Mouse (Mus musculus) A20 (cell line): Measurements from ENCODE around the gene Gm9803.

Experiments
- DNase-seq: peaks from one replicate; pipeline ENCODE4 v3.0.0-alpha.2; 2011; ENCODE audit warnings: low read depth, low spot score

Gene Gm9803

GRCm38 (mm10) chr10:43512976-43513375 is 10.9 kb upstream of the Gm9803 start:
- DNase-seq: no peak

DNA sequence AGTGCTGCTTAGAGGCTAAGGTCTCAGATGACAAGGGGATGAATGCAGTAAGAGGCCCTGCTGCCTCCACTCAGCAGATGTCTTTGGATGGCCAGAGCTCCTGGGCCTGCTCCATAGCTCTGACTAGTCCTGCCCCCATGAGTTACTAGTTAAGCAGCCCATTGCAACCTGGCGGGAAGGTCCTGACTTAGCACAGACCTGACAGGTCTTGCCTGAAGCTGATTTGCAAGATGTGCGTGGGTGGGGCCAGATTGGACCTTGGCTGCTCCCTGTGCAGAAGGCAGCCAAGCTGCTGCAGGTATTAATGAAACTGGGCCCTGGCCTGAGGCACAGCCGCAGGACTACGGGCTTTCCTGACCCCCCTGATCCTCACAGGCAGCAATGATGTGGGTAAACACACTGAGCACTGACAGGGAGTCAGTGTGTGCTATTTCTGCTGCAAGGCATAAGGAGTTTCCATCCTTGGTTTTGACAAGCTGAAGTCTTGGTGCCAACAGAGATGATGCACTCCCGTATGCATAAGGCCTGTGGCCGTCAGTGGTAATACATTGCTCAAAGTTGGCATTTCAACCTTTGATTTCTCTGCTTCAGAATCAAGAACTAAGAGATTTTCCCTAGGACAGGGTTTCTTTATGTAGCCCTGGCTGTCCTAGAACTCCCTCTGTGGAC is 6.8 kb upstream of the Gm9803 start:
- no peak for DNase-seq

- DNase-seq: no peak
Observed at GRCm38 (mm10) chr10:43517836-43518235, 6.0 kb upstream of the Gm9803 start.

DNA sequence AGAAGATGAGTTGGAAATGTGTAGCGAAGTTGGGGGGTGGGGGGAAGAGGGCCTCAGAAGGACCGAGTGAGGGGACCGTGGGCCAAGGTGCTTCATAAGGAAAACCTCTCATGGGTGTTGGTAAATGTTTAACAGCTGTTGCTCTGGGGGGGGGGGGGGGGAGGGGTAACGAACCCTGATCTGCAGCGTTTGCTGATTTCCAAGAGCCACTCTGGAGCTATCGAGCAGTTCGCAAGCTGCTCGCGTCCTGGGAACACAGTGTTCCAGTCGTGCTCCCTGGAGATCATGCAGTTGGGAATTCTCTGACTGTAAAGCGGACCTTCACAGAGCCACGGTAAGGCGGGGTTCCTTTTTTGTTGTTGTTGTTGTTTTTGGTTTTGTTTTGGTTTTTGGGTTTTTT is 5.5 kb upstream of the Gm9803 start:
- no peak for DNase-seq

DNA sequence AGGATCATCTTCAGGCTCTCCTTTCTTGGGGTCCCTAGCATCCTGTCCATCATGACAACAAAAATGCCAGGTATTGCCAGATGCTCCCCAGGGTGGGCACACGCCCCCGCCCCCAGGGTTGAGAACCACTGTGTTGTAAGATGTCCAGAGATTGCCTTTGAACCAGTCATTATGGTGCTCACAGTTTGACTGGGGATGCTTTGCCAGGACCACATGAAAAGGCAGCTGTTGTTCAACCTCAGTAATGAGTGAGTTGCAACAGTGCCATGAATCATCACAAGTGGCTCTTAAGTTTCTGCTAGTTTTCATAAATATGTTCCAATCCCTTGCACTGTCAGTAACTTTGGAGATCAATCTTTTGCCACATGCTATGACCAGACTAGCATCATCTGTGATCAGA is 3.9 kb upstream of the Gm9803 start:
- DNase-seq: no peak

DNA sequence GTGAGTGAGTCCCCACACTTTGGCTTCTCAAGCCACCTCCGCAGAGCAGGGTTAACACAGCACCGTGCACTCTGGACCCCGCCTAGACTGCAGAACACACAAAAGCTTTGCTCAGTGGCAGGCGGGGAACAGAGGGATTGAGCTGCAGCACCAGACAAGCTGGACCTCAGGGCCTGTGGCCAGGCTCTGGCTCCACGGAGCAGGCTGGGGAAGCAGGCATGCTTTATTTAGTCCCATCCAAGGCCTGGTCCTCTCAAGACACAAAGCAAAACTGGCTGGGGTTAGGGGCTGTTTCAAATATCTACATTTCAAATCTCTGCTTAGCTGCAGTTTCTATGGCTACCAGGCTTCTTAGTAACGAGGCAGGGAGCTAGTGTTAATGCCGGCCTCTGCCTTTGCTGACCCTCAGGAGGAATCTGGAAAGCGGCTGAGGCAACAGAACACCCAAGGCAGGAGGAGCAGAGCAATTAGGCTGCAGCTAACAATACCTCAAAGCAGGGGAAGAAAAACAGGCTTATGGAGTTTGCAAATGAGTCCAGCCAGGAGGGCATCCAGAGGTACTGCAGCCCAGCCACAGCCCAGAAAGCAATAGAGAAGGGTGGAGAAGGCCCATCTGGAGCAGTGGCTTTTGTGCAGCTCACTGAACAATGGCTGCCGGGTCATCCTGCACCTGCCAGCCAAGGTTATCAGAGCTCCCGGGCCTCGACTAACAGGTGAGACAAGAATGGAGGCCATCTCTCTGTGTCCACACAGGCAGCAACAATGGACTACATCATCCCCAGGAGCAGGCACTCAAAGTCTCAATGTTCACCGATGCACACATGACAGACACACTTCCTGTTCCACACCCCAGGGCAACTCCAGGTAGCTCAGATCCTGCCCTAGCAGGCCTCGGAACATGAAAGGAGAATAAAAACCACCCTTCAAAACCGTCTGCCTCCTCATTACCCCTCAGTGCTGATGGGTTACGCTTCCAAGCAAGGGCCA is 3.7 kb downstream of the Gm9803 start:
- DNase-seq: no peak

DNA sequence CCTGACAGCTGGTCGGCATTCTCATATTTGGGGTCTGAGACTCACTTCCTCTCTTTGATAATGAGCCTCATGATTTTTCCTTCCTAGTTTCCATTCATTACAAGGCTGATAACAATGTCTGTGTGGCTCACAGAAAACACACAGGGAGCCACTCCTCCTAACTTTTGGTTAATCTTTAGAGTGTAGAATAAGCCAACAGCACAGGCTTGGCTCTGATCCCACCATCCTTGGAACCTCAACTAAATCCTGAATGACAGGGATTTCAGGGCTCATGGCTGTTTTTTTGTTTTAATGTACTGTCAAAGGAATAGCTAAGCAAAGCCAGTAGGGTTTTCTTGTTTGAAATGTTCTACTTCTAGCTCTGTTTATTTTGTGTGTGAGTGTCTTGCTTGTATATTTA is 10.5 kb downstream of the Gm9803 start:
- no peak for DNase-seq

DNA sequence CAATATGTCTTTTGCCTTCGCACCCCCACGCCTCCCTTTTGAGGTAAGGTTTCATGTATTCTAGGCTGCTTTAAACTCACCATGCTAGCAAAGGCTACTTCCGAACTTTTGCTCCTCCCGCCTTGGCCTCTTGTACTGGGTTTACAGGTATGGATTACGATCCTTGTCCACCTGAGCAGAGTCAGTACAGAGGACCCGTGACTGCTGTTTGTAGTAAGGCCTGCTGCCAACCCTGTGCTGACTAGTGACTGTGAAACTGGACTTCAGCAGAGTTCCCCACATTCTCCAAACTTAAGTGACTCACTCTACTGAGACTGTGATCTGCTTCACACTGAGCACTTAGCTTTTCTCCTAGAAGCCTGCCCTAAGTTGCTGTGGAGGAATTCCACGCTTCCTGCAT is 13.8 kb downstream of the Gm9803 start:
- DNase-seq: no peak

GRCm38 (mm10) chr10:43538831-43539230 is 14.9 kb downstream of the Gm9803 start:
- no peak for DNase-seq

GRCm38 (mm10) chr10:43539746-43540310 is 15.9 kb downstream of the Gm9803 start:
- DNase-seq: no peak

DNA sequence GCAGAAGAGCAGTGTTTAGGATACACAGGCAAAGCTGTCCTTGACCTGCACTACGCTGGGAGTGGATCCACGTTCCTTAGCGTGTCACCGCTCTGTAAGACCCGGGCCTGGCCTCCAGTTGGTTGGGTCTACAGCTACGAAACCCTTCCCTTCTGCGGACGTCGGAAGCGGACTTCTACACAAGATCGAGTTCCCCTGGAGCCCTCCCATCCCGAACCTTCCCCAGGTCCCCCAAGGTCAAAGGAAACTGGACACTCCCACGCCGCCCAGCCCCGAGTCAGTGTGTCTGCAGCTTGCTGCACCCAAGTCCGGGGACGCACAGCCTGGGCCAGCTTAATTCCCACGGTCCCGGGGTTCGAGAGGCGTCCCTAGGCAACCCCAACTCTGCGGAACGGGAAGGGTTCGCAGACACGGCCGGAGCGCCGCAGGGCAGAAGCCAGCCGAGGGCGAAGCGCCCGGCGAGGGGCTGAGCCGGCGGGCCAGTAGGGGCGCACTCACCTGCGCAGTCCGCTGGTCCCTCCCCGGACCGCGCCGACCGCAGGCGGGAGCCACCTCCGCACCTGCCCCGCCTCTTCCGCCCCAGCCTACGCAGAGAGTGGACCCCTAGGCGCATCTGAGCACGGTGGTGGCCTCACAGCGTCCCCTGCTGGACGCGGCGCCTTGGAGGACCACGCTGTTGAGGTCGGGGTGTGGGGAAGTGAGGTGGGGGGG is 16.7 kb downstream of the Gm9803 start, which contains the start of gene 1700021F05Rik:
Gene 1700021F05Rik, minus strand, starts transcription at position 553 of the 711 bp plus-strand sequence.
- DNase-seq: peak; percentile 97

DNA sequence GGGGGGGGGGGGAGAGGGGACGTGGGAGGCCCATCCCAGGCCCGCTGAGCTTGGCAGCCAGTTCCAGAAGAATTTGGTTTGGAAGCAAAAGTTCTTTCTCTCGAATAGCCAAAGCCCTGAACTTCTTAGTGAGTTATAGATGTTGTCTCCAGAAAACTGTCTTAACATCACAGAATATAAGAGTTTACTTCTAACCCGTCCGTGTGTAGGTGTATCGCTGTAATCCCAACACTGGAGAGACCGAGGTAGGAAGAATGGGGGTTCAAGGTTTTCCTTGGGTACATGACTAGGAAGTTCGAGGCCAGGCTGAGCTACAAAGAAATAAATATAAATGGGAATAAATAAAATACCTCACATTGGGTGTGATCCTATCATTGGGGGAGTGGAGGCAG is 17.3 kb downstream of the Gm9803 start:
- DNase-seq: no peak

DNA sequence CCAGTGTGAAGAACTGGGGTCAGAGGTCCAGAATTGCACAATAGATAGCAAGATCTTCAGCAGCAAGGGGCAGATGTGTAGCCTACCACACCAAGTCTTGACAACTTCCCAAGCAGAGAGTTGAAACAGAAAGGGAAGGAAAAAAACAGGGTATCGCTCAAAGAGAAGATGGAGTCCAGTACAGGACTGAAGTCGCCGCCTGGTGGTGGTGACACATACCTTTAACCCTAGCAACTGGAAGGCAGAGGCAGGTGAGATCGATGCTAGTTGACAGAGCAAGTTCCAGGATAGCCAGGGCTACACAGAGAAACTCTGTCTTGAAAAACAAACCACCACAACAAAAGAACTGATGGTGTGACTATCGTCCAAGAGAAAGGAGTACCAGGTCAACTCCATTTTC is 25.5 kb downstream of the Gm9803 start:
- peak; percentile 71 for DNase-seq

DNA sequence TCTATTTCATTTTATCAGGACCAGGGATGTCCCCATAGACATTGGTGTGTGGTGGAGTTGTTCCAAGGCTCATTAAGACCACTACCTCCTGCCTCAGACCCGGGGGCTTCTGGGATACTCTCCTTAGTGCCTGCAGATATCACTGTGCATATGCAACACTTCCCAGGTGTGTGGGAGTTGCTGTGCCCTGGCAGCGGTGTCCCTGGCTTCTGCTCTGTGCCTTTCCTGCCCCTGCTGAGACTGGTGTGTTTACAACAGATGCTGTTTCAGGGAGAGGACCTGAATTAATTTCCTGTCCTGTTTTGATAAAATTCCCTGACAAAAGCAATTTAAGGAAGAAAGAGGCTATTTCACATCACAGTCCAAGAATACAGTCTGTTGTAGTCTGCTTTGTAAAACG is 27.0 kb downstream of the Gm9803 start:
- DNase-seq: no peak

- DNase-seq: no peak
Observed at GRCm38 (mm10) chr10:43551388-43551787, 27.5 kb downstream of the Gm9803 start.

GRCm38 (mm10) chr10:43557630-43558165 is 33.8 kb downstream of the Gm9803 start:
- peak; percentile 72 for DNase-seq

DNA sequence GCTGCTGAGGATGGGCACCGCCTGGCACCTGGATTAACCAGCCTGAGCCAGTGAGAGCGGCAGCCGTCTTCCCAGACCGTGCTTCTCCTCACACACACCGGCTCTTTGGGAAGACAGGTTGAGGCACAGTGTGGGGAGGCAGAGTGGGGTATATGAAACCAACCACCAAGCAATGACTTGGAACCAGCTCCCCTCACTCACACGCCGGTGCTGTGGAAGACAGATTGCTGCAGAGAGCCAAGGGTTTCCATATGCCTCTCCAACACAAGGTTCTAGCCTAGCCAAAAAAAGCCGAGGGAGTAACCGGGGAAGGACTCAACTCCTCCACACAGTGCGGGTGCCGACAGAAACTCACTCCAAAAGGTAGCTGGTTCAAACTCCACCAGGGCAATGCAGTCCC is 35.4 kb downstream of the Gm9803 start:
- DNase-seq: no peak

- DNase-seq: peak; percentile 56
Observed at GRCm38 (mm10) chr10:43560765-43561164, 36.9 kb downstream of the Gm9803 start.

- no peak for DNase-seq
Observed at GRCm38 (mm10) chr10:43561311-43561710, 37.4 kb downstream of the Gm9803 start.
